Mouse (Mus musculus) liver, postnatal 0 days (tissue): ENCODE results near the gene Gnb3.

ENCODE experiments used
- CTCF ChIP-seq: sonication (generic); IDR thresholded peaks from 2 replicates; pipeline ENCODE4 v1.5.1; 2016; ENCODE audit warnings: antibody characterized with exemption, low read depth
- EP300 ChIP-seq: IDR thresholded peaks from 2 replicates; pipeline ENCODE4 v1.6.1; 2016; ENCODE audit warnings: antibody characterized with exemption, low read depth, mild to moderate bottlenecking

DNA sequence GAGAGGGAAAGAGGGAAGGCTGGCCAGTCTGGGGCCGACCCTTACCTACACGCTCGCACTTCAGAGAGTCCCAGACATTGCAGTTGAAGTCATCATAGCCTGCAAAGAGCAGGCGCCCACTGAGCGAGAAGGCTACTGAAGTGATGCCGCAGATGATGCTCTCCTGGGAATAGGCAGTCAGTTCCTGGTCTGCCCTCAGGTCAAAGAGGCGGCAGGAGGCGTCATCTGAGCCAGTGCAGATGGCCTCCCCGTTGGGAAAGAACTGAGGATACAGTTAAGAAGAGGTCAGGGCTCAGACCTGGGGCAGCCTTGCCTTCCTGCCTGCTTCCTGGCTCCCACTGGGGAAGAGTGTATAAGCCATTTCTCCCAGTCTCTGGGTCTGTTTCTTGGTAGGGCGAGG lies 4.5 kb downstream of the Gnb3 start:
- no peak for TF ChIP-seq CTCF
- no peak for TF ChIP-seq EP300
